Mouse (Mus musculus): Measurements from ENCODE around the gene Cdk11b.

- TF ChIP-seq CTCF (IDR thresholded peaks at IDR 0.05; ENCODE audit: insufficient read depth, low read depth, low read length) (no peak), POLR2A (IDR thresholded peaks at IDR 0.05; ENCODE audit: insufficient read depth, low read depth, low read length) (no peak)
Measured at GRCm38 (mm10) chr4:155618321-155618720, 6.3 kb upstream of the Cdk11b start.

Data from olfactory bulb, adult 2 months (tissue).